Mouse (Mus musculus): ENCODE data around the gene Gart.

Gene Gart

GRCm38 (mm10) chr16:91646681-91647419 lies at the start of gene Gart:
Gene Gart (minus strand): TSS chr16:91646952.
- peak; percentile 88 for DNase-seq

GRCm38 (mm10) chr16:91695108-91695755 lies 48.5 kb upstream of the Gart start:
- no peak for DNase-seq

GRCm38 (mm10) chr16:91694455-91695084 lies 47.8 kb upstream of the Gart start:
- peak; percentile 85 for DNase-seq

DNA sequence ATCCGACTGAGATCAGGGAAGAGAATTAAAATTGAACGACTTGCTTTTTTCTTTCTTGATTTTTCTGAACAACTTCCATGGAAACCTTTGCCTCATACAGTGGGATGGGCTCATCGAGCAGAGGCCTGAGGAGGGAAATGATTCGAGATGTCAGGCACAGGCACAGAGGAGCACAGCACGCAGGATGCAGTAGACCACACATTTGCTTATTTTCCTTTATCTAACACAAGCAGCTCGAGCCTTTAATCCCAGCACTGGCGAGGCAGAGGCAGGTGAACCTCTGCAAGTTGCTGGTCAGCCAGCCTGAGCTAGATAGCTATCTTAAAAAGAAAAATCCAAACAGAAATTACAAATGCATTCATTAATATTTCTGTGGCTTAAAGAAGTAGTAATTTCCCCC lies 43.0 kb upstream of the Gart start:
- no peak for DNase-seq

DNA sequence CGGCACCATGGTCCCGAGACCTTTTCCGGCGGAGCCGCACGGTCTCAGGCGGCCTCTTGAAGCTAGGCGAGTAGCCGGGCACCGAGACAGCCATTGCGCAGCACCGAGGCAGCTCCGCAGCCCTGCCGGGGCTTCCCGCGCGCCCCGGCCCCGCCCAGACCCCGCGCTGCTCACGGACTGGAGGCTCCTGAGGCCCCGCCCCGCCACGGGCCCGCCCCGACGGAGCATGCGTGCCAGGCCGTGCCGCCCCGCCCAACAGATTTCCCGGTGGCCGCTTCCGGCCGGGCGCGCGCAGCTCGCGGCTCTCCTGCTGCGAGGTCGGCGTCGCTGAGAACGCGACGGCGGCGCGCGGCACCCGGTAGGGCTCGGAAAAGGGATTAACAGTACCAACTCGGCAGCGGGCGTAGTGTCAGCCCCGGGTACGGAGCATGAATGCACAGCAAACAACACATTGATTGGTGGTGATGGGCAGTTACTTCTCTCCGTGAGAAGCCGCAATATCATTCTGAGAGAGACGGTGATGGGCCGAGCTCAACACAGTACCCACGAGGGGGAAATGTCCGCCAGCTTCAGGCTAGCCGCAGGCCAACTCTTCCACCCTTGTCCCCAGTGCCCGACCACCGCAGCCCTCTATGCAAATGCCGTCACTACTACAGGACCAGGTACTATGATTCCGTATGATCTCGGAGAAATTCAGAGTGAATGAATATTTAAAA lies 42.0 kb upstream of the Gart start, which contains the start of gene Donson:
Gene Donson, minus strand, starts transcription at position 152 of the 716 bp plus-strand sequence.
- DNase-seq = peak; percentile 95

DNA sequence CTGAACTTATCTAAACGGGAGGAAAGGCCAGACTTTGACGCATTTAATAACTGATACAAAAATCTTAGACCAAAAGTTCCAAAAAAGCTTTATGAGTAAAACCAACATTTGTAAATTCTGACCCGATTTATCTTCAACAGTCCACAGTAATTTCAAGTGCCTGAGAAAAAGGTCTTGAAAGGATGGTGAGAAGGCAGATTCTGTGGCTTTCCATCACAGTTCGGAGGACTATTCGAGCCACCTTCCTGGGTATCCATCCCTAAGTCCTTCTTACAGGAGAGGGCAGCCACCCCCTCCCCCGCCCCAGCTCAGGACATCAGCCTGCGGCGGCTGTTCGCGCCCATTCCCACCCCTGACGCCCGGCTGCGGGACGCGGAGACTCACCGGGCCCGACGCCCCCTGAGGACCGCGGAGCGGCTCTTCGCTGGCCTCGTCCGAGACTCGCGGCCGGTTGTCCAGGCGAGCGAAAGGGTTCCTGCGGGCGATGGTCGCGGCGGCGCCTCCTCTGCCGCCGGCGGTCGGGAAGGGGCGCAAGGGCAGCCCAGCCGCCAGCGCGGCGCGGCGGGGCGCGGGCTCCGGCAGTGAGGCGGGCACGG lies 41.4 kb upstream of the Gart start:
- no peak for DNase-seq

GRCm38 (mm10) chr16:91686369-91686768 lies 39.6 kb upstream of the Gart start:
- no peak for DNase-seq

- no peak for DNase-seq
Measured at GRCm38 (mm10) chr16:91685526-91685925, 38.8 kb upstream of the Gart start.

DNA sequence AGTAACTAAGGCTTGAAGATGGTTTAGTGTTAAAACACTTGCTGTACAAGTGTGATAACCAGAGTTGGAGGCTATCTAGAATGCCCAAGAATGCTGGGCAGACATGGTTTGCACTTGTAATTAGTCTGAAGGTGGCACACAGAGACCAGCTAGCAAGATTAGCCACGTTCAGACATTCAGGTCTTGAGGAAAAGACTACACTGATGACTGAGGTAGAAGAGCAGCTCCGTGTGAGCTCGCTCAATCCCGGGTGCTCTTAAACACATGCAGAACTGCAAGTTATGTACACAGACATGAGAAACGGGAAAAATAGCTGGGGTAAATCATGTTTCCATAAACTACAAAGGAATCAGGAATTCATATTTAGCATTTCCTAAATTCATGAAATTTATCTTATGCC lies 33.9 kb upstream of the Gart start:
- no peak for DNase-seq

GRCm38 (mm10) chr16:91678147-91678911 lies 31.6 kb upstream of the Gart start:
- no peak for DNase-seq

- no peak for DNase-seq
Measured at GRCm38 (mm10) chr16:91674500-91674899, 27.7 kb upstream of the Gart start.

- DNase-seq = no peak
Measured at GRCm38 (mm10) chr16:91663795-91664194, 17.0 kb upstream of the Gart start.

- no peak for DNase-seq
Measured at GRCm38 (mm10) chr16:91662336-91662735, 15.6 kb upstream of the Gart start.

- DNase-seq = no peak
Measured at GRCm38 (mm10) chr16:91661397-91661796, 14.6 kb upstream of the Gart start.

- no peak for DNase-seq
Measured at GRCm38 (mm10) chr16:91659798-91660197, 13.0 kb upstream of the Gart start.

GRCm38 (mm10) chr16:91658471-91658870 lies 11.7 kb upstream of the Gart start:
- DNase-seq = no peak

GRCm38 (mm10) chr16:91657285-91657684 lies 10.5 kb upstream of the Gart start:
- no peak for DNase-seq

DNA sequence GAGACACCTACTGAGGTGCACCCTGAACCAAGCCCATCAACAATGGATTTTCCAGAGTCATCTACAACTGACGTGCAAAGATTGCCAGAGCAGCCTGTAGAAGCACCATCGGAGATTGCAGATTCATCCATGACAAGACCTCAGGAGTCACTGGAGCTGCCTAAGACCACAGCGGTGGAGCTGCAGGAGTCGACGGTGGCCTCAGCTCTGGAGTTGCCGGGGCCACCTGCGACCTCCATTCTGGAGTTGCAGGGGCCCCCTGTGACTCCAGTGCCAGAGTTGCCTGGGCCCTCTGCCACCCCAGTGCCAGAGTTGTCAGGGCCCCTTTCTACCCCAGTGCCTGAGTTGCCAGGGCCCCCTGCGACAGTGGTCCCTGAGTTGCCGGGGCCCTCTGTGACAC lies 8.5 kb upstream of the Gart start:
- DNase-seq = no peak

GRCm38 (mm10) chr16:91652191-91652590 lies 5.4 kb upstream of the Gart start:
- DNase-seq = no peak

- no peak for DNase-seq
Measured at GRCm38 (mm10) chr16:91649781-91650180, 3.0 kb upstream of the Gart start.

DNA sequence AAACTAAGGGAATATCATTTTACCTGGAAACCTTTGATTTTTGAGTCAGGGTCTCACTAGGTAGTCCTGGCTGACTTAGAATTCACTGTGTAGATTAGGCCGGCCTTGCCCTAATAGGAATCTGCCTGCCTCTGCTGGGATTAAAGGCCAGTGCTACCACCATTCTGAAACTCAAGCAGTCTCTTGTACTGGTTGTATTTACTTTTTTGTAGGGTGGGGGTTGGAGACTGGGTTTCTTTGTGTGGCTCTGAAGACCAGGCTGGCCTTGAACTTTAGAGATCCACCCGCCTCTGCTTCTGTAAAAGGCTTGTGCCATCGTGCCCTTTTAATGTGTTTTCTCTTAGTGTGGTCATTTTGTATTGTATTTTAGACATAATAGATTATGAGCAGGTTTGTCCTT lies 2.5 kb upstream of the Gart start:
- DNase-seq = no peak

DNA sequence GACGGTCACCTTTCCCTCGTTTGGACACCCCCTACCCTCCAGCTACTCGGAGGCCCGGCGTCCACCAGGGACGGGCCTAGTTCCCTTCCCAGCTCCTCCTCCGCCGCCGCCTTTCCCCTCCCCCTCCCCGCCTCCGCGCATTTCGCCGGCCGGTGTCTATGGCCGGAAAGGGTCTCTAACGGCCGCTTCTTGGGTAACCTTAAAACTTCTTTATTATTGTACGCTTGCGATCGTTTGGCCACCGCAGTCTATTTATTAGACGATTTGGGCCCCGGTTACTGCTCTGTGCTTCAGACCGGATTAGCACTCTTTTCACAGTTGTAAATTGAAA lies 1.4 kb upstream of the Gart start:
- peak; percentile 74 for DNase-seq
